ENCODE assay signal across 11 mouse cellular contexts in genomic region chr5:119831791-119832478, GRCm38 (mm10). TPM values are rescaled to one million over a fixed set of nuclear protein-coding genes. Genes with fewer than 3 reads are reported as not detected.
DNase-seq lines count a peak whose midpoint lies in the region; ATAC-seq lines count a peak whose summit lies in the region.
"Had no signal": no experiment of that assay in that cellular context is flagged by ENCODE, and none has a peak within 500 bp of the region (broad histone marks: within the 10 kb centered on the region; RNA-seq: fewer than 3 reads in every experiment).

No protein-coding gene starts in this region.

- no peaks in the 10 kb centered on the region for H3K9me3 ChIP-seq in midbrain, embryonic 10.5 days (replicated peaks)
- no peaks in the 10 kb centered on the region for H3K9me3 ChIP-seq in midbrain, embryonic 13.5 days
- no peaks in the 10 kb centered on the region for H3K9me3 ChIP-seq in embryonic facial prominence, embryonic 13.5 days
- H3K9me3 ChIP-seq in intestine, embryonic 16.5 days (ENCODE audit: control insufficient read depth, low read length): no peaks in the 10 kb centered on the region
- no peaks in the 10 kb centered on the region for H3K9me3 ChIP-seq in hindbrain, embryonic 16.5 days (ENCODE audit: control insufficient read depth, low read length)

- no peak for ATAC-seq in midbrain, embryonic 13.5 days
- no peak for ATAC-seq in embryonic facial prominence, embryonic 13.5 days (ENCODE audit: insufficient number of reproducible peaks, insufficient read depth, low FRiP score, low TSS enrichment, low read depth)
- ATAC-seq in intestine, embryonic 16.5 days: no peak
- no peak for ATAC-seq in hindbrain, embryonic 16.5 days

- DNase-seq in midbrain, embryonic 10.5 days (ENCODE audit: low spot score): peak; percentile 35
- DNase-seq in lung, postnatal 25 days (ENCODE audit: low spot score): peak; percentile 35
- no peak for DNase-seq in frontal cortex, postnatal 10 days (ENCODE audit: low spot score in 2 of 2)
- no peak for DNase-seq in kidney, postnatal 36 days
- DNase-seq: adrenal gland, adult 8-10 months; gastrocnemius, postnatal 10 days had no signal

- no peak overlapping the region for H3K27ac ChIP-seq in midbrain, embryonic 10.5 days (replicated peaks)
- H3K27ac ChIP-seq in midbrain, embryonic 13.5 days: no peak overlapping the region
- no peak overlapping the region for H3K27ac ChIP-seq in embryonic facial prominence, embryonic 13.5 days
- H3K27ac ChIP-seq in intestine, embryonic 16.5 days (ENCODE audit: low read length): no peak overlapping the region
- H3K27ac ChIP-seq in hindbrain, embryonic 16.5 days (ENCODE audit: low read depth, low read length): no peak overlapping the region

- peaks cover 12% of the 10 kb centered on the region for H3K4me1 ChIP-seq in midbrain, embryonic 10.5 days
- 0 out of 2 replicates have a peak, but pooled peaks cover 6% of the 10 kb centered on the region for H3K4me1 ChIP-seq in midbrain, embryonic 13.5 days (replicated peaks)
- peaks cover 25% of the 10 kb centered on the region for H3K4me1 ChIP-seq in embryonic facial prominence, embryonic 13.5 days
- peaks cover 4% of the 10 kb centered on the region for H3K4me1 ChIP-seq in intestine, embryonic 16.5 days (ENCODE audit: control insufficient read depth, insufficient read depth, low read length)
- 0 out of 2 replicates have a peak, but pooled peaks cover 2% of the 10 kb centered on the region for H3K4me1 ChIP-seq in hindbrain, embryonic 16.5 days (ENCODE audit: control insufficient read depth, insufficient read depth, low read depth, low read length)

- peak overlapping the region; percentile 18; the same call in 1 of the 2 replicates for H3K4me3 ChIP-seq in midbrain, embryonic 10.5 days
- H3K4me3 ChIP-seq in midbrain, embryonic 13.5 days (replicated peaks): no peak overlapping the region
- H3K4me3 ChIP-seq in embryonic facial prominence, embryonic 13.5 days: 0 out of 2 replicates have a peak overlapping the region, but pooled peaks have one; percentile 16
- H3K4me3 ChIP-seq in intestine, embryonic 16.5 days (ENCODE audit: low read length): no peak overlapping the region
- H3K4me3 ChIP-seq in hindbrain, embryonic 16.5 days (ENCODE audit: low read length): no peak overlapping the region

- H3K9ac ChIP-seq in midbrain, embryonic 13.5 days (replicated peaks): no peak overlapping the region
- no peak overlapping the region for H3K9ac ChIP-seq in embryonic facial prominence, embryonic 13.5 days
- no peak overlapping the region for H3K9ac ChIP-seq in intestine, embryonic 16.5 days (ENCODE audit: low read depth, low read length)
- no peak overlapping the region for H3K9ac ChIP-seq in hindbrain, embryonic 16.5 days (ENCODE audit: low read depth, low read length)

- WGBS in midbrain, embryonic 10.5 days: under 1% methylated on average over 25 of the region's 25 CpGs
- 1% methylated on average over 25 of the region's 25 CpGs for WGBS in midbrain, embryonic 13.5 days
- WGBS in embryonic facial prominence, embryonic 13.5 days: 1% methylated on average over 25 of the region's 25 CpGs
- WGBS in intestine, embryonic 16.5 days: 3% methylated on average over 25 of the region's 25 CpGs
- 2% methylated on average over 25 of the region's 25 CpGs for WGBS in hindbrain, embryonic 16.5 days

- peaks cover 100% of the 10 kb centered on the region for H3K27me3 ChIP-seq in midbrain, embryonic 10.5 days (ENCODE audit: low read depth, poor library complexity, severe bottlenecking)
- peaks cover 100% of the 10 kb centered on the region for H3K27me3 ChIP-seq in midbrain, embryonic 13.5 days
- H3K27me3 ChIP-seq in embryonic facial prominence, embryonic 13.5 days: peaks cover 100% of the 10 kb centered on the region
- H3K27me3 ChIP-seq in intestine, embryonic 16.5 days (replicated peaks; ENCODE audit: control insufficient read depth, insufficient read depth, low read length): peaks cover 83% of the 10 kb centered on the region
- peaks cover 67% of the 10 kb centered on the region for H3K27me3 ChIP-seq in hindbrain, embryonic 16.5 days (replicated peaks; ENCODE audit: control insufficient read depth, insufficient read depth, low read length)

- H3K36me3 ChIP-seq in midbrain, embryonic 10.5 days: no peaks in the 10 kb centered on the region
- no peaks in the 10 kb centered on the region for H3K36me3 ChIP-seq in midbrain, embryonic 13.5 days
- H3K36me3 ChIP-seq in embryonic facial prominence, embryonic 13.5 days: no peaks in the 10 kb centered on the region
- no peaks in the 10 kb centered on the region for H3K36me3 ChIP-seq in intestine, embryonic 16.5 days (ENCODE audit: control insufficient read depth, insufficient read depth, low read length)
- H3K36me3 ChIP-seq in hindbrain, embryonic 16.5 days (ENCODE audit: control insufficient read depth, insufficient read depth, low read length): no peaks in the 10 kb centered on the region

- no peak overlapping the region for H3K4me2 ChIP-seq in midbrain, embryonic 13.5 days (replicated peaks)
- peak overlapping the region; percentile 33 for H3K4me2 ChIP-seq in embryonic facial prominence, embryonic 13.5 days
- 0 out of 2 replicates have a peak overlapping the region, but pooled peaks have one; percentile 46 for H3K4me2 ChIP-seq in intestine, embryonic 16.5 days (ENCODE audit: low read depth, low read length)
- no peak overlapping the region for H3K4me2 ChIP-seq in hindbrain, embryonic 16.5 days (ENCODE audit: low read length)

RNA-seq across cellular contexts. Expression of gene Tbx5, which starts 0.5 kb away (rescaled TPM):
- polyA plus RNA-seq in midbrain, embryonic 10.5 days (2016; fragmentation: Nextera tagmentation; extraction: Ambion mirVana): 0.10 and 0.20 TPM in 2 replicates
- polyA plus RNA-seq in midbrain, embryonic 13.5 days (2015; fragmentation: Nextera tagmentation; extraction: Ambion mirVana): not detected in 2 replicates
- 0.48 and 1.4 TPM in 2 replicates for polyA plus RNA-seq in embryonic facial prominence, embryonic 13.5 days (2015; fragmentation: Nextera tagmentation; extraction: Ambion mirVana)
- not detected in 2 replicates for polyA plus RNA-seq in intestine, embryonic 16.5 days (2015; fragmentation: Nextera tagmentation; extraction: Ambion mirVana)
- 0.05 and 0.11 TPM in 2 replicates for polyA plus RNA-seq in hindbrain, embryonic 16.5 days (2015; fragmentation: Nextera tagmentation; extraction: Ambion mirVana)
- polyA plus RNA-seq: cortical plate, adult 2 months had no signal

Comparison
In these comparisons a context has a peak if more than half of its experiments do, and no peak if none do; other contexts are left out.
1. H3K4me3 ChIP-seq: peak in midbrain, embryonic 10.5 days (single experiment) and embryonic facial prominence, embryonic 13.5 days (single experiment); none in midbrain, embryonic 13.5 days (single experiment), intestine, embryonic 16.5 days (single experiment) and hindbrain, embryonic 16.5 days (single experiment).
2. DNase-seq: peak in midbrain, embryonic 10.5 days (single experiment) and lung, postnatal 25 days (single experiment); none in frontal cortex, postnatal 10 days (0 of 2) and kidney, postnatal 36 days (0 of 2).
3. H3K4me2 ChIP-seq: peak in embryonic facial prominence, embryonic 13.5 days (single experiment) and intestine, embryonic 16.5 days (single experiment); none in midbrain, embryonic 13.5 days (single experiment) and hindbrain, embryonic 16.5 days (single experiment).